Mouse (Mus musculus): ENCODE measurements at regions not wholly inside any gene's neighbourhood (a gene's known extent, or its start where the extent isn't known, plus 50 kb on each side); places are given as distances from the start of the nearest gene placed in this dataset.
A peak's percentile ranks its signal among the peaks of the same experiment; 100 is the strongest.

DNA sequence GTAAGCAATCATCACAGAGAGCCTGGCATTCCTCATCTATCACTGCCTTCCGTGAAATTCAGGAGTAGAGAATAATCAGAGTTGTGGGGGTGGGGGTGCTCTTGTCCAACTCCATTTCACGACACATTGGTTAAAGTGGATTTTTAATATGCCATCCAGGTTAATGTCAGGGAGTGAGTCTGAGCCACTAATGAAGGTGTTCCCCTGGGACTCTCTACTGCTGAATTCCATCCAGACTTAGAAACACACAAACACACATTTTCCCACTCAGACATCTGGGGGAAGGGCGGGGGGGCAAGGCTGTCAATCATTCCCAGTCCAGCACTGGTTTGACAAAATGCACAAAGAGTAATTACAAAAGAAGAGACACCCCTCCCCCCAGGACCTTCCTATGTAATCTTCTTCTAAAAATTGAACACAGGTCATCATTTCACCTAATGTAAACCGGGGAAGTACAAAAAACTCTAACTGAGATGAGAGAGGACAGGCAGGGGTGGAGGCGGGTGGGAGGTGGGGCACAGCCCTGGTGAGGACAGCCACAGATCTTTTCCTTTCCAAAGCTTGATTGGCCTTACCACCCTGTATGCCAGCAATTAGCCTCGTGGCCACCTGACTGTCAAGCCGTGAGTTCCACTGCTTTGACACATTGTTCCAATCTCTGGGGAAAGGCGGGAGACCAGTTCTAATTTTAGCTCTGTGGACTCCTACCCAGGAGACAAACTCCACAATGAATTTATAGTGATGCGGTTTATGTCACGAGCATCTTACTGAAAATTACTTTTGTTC is 76.5 kb upstream of the Bach2 start:
- H3K27ac ChIP-seq (ENCODE audit: insufficient read depth, low read depth, low read length): no peak overlapping the region
- WGBS: 53% methylated on average over 10 of the region's 10 CpGs
- TF ChIP-seq CTCF (IDR thresholded peaks at IDR 0.05; ENCODE audit: insufficient read depth, low read depth, low read length) (no peak), POLR2A (IDR thresholded peaks at IDR 0.05; ENCODE audit: insufficient read depth, low read depth, low read length) (no peak)
- H3K4me3 ChIP-seq (ENCODE audit: insufficient read depth, low read depth, low read length): no peak overlapping the region
- H3K4me1 ChIP-seq (ENCODE audit: control insufficient read depth, insufficient read depth, low read length): no peaks in the 10 kb centered on the region; the same call in 1 of the 2 replicates

DNA sequence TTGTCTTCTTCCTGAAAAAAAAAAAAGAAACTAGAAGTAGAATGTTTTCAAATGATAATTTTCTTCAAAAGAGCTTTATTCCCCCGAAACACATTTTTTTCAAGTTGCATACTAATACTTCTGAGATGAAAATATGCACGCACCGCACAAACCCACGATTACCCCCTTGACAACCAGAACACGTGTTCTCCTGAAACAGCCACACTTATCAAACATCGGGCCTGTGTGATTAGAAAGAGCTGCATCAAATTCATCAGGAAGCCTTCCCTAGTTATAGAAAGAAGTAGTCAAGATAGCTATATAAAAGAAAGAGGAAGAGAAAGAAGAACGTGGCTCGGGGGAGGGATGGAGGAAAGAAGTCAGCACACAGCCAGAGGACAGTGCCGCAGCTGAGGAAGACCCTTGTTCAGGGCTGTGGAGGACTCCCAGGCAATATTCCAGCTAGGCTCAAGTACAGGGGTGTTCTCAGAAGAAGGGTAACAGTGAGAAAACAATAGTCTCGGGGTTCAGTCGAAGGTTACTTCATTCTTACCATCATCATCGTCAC is 75.8 kb upstream of the Bach2 start:
- Histone ChIP-seq H3K27ac (ENCODE audit: insufficient read depth, low read depth, low read length) (no peak overlapping the region), H3K4me1 (ENCODE audit: control insufficient read depth, insufficient read depth, low read length) (no peaks in the 10 kb centered on the region; the same call in 1 of the 2 replicates), H3K4me3 (ENCODE audit: insufficient read depth, low read depth, low read length) (no peak overlapping the region)
- WGBS: 78% methylated on average over 12 of the region's 12 CpGs
- no peak for TF ChIP-seq POLR2A (IDR thresholded peaks at IDR 0.05; ENCODE audit: insufficient read depth, low read depth, low read length)
- TF ChIP-seq CTCF (IDR thresholded peaks at IDR 0.05; ENCODE audit: insufficient read depth, low read depth, low read length): no peak

DNA sequence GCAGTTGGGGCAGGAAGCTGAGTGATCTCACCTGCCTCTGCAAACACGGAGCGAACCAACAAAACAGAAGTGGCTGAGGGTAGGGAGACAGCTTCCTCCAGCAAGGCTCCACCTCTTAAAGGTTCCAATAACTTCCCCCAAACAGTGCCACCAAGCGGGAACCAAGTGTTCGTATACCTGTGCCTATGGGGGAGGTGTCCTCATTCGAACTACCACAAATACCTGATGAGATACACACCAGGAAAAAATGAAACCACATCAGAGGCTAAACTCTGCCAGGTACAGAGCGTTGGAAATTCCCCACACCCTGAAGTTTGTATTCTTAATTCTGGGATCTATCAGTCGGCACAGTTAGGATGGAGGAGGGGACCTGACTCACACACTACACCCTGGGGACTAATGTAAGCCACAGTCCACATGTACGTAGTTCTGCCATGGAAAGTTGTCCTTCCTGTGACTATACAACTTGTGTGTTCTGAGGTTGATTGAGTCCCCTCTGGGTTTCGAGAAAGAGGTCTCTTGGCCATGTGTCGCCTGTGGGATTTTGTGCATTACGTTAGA is 74.4 kb upstream of the Bach2 start:
- H3K4me1 ChIP-seq (ENCODE audit: control insufficient read depth, insufficient read depth, low read length): no peaks in the 10 kb centered on the region
- 95% methylated on average over 11 of the region's 11 CpGs for WGBS
- H3K4me3 ChIP-seq (ENCODE audit: insufficient read depth, low read depth, low read length): no peak overlapping the region
- H3K27ac ChIP-seq (ENCODE audit: insufficient read depth, low read depth, low read length): no peak overlapping the region
- TF ChIP-seq CTCF (IDR thresholded peaks at IDR 0.05; ENCODE audit: insufficient read depth, low read depth, low read length): no peak
- no peak for TF ChIP-seq POLR2A (IDR thresholded peaks at IDR 0.05; ENCODE audit: insufficient read depth, low read depth, low read length)

DNA sequence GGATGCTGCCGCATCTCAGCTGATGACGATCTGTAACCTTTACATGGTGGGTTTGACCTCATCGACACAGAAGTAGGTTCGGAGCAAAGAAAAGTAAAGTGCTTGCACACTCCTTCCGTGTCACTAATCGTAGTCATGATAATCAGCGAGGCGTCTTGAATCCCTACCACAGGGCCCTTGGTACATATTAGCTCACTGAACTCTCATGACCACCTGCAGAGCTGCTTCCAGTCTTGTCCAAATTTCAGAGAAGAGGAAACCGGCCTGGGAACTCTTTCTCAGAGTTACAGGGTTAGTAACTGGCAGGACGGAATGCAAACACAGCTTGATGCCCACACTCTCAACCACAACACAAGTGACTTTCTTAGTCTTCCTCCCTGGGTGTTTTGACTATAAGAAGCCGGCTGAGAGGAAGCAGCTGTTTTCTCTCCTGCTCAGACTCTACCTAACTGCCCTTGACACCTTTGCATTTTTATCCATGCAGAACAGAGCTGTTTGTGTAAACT is 73.8 kb upstream of the Bach2 start:
- WGBS: 93% methylated on average over 11 of the region's 11 CpGs
- H3K27ac ChIP-seq (ENCODE audit: insufficient read depth, low read depth, low read length): no peak overlapping the region
- no peak for TF ChIP-seq POLR2A (IDR thresholded peaks at IDR 0.05; ENCODE audit: insufficient read depth, low read depth, low read length)
- H3K4me1 ChIP-seq (ENCODE audit: control insufficient read depth, insufficient read depth, low read length): peaks cover 1% of the 10 kb centered on the region
- H3K4me3 ChIP-seq (ENCODE audit: insufficient read depth, low read depth, low read length): no peak overlapping the region

DNA sequence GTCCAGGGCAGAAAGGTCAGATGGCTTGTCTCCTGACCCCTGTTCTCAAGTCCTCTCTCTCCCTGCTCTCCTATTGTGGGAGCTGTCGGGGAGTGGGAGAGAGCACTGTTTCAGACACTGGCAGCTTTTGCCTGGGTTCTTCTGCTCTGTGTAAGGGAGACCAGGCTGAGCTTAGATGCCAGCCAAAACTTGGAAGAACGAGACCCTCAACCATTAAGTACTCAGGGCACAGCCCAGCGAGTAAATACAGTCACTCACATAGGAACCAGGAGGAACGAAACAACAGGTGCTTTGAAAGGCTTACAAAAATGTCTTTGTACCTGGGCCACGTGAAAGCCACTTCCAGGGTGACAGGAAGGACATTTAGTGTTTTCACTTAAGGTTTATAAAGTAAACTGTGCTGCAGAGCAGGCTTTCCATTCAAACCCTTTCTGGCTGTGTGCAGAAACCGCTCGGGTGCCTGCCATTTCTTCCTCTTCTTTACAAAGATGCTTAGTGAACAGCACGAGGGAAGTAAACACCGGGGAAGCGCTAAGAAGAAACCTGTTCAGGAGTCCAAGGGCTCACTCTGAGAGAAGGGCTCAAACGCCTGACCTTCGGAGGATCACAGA is 72.6 kb upstream of the Bach2 start:
- Histone ChIP-seq H3K27ac (ENCODE audit: insufficient read depth, low read depth, low read length) (no peak overlapping the region), H3K4me3 (ENCODE audit: insufficient read depth, low read depth, low read length) (no peak overlapping the region), H3K4me1 (ENCODE audit: control insufficient read depth, insufficient read depth, low read length) (peaks cover 10% of the 10 kb centered on the region)
- TF ChIP-seq CTCF (IDR thresholded peaks at IDR 0.05; ENCODE audit: insufficient read depth, low read depth, low read length) (no peak), POLR2A (IDR thresholded peaks at IDR 0.05; ENCODE audit: insufficient read depth, low read depth, low read length) (no peak)
- 60% methylated on average over 12 of the region's 12 CpGs for WGBS

DNA sequence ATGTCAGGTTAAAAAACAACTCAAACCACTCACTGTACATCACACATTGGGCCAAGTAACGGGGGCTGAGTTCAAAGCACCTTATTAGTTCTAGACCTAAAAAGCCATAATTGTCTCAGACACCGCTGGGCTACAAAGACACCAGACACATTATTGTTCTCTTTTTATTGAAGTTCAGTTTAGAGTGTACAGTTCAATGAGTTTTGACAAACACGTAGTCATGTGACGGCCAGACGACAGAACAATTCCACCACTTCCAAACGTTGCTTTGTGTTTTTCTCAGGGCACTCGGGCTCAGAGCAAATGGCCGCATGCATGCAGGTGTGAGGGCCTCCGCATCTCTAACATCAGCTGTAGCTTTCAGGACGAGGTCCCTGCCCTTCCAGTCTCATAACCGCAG is 71.5 kb upstream of the Bach2 start:
- H3K4me3 ChIP-seq (ENCODE audit: insufficient read depth, low read depth, low read length): no peak overlapping the region
- no peak overlapping the region for H3K27ac ChIP-seq (ENCODE audit: insufficient read depth, low read depth, low read length)
- WGBS: 70% methylated on average over 11 of the region's 11 CpGs
- peaks cover 10% of the 10 kb centered on the region for H3K4me1 ChIP-seq (ENCODE audit: control insufficient read depth, insufficient read depth, low read length)
- TF ChIP-seq POLR2A (IDR thresholded peaks at IDR 0.05; ENCODE audit: insufficient read depth, low read depth, low read length): no peak
- TF ChIP-seq CTCF (IDR thresholded peaks at IDR 0.05; ENCODE audit: insufficient read depth, low read depth, low read length): no peak

DNA sequence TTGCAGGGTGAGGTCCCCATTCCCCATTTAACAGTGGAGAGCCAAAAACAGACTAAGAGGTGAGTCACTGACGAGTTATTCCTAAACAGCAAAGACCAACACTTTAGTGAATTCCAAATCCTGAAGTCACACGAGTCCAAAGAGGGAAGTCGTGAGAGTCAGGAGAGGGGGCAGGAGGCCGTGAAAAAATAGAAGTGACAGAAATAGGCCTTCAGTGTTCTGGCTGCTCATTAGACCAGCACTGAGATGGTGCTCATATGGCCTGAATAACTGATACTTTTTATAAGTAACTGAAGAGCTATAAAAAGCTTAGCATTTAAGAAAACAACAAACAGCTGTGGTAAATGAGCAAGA is 68.5 kb upstream of the Bach2 start:
- TF ChIP-seq POLR2A (IDR thresholded peaks at IDR 0.05; ENCODE audit: insufficient read depth, low read depth, low read length) (no peak), CTCF (IDR thresholded peaks at IDR 0.05; ENCODE audit: insufficient read depth, low read depth, low read length) (no peak)
- Histone ChIP-seq H3K4me3 (ENCODE audit: insufficient read depth, low read depth, low read length) (no peak overlapping the region), H3K27ac (ENCODE audit: insufficient read depth, low read depth, low read length) (peak overlapping the region; percentile 54), H3K4me1 (ENCODE audit: control insufficient read depth, insufficient read depth, low read length) (peaks cover 13% of the 10 kb centered on the region)
- WGBS: 25% methylated on average over 4 of the region's 4 CpGs

DNA sequence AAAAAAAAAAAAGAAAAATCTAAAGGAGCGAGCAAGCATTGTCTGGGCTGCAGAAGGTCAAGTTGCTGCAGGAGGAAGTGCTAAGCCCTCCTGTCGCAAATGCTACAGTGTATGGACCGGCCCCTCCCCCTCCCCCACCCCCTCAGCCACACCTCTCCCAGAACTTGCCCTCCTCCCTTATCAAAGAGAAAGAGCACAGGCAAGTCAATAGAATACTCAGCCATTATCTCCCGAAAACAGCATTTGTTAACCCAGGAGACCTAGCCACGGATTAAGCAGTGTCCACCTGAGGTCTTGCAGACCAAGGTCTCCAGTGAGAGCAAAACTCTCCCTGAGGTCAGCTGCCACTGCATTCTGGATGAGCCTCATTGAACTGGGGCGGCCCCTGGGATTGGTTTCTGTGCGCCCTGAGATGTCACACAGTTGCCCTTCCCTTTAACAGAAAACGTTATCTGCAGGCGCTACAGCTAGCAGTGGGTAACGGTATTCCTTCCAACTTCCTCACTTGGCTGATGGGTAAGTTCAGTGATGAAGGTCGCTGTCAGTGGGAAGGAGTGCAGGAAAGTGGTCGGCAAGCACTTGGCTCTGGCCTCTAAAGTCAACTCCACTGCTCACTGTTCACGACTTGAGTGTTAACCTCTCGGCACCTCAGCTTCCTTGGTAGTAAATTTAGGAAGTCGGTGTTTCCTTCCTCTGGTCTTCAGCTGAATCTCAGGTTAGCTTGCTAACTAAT is 68.0 kb upstream of the Bach2 start:
- Histone ChIP-seq H3K4me3 (ENCODE audit: insufficient read depth, low read depth, low read length) (no peak overlapping the region), H3K27ac (ENCODE audit: insufficient read depth, low read depth, low read length) (peak overlapping the region; percentile 67), H3K4me1 (ENCODE audit: control insufficient read depth, insufficient read depth, low read length) (peaks cover 13% of the 10 kb centered on the region)
- TF ChIP-seq CTCF (IDR thresholded peaks at IDR 0.05; ENCODE audit: insufficient read depth, low read depth, low read length): no peak
- no peak for TF ChIP-seq POLR2A (IDR thresholded peaks at IDR 0.05; ENCODE audit: insufficient read depth, low read depth, low read length)
- WGBS: 65% methylated on average over 15 of the region's 15 CpGs

Data from olfactory bulb, adult 2 months (tissue).